Mouse (Mus musculus) ES-E14 (cell line): ENCODE measurements around the gene Acss1.

Source experiments
- CHD2 ChIP-seq: IDR thresholded peaks from 2 replicates; pipeline ENCODE4 v1.6.1; 2014; ENCODE audit warnings: mild to moderate bottlenecking, low read depth, low read length, inconsistent platforms
- HCFC1 ChIP-seq: IDR thresholded peaks from 2 replicates; pipeline ENCODE4 v1.6.1; 2012; ENCODE audit warnings: low read length, inconsistent platforms, borderline replicate concordance; ENCODE audit not compliant: insufficient read depth
- MAFK ChIP-seq: IDR thresholded peaks from 2 replicates; pipeline ENCODE4 v1.6.1; 2014; ENCODE audit warnings: mild to moderate bottlenecking, low read depth, low read length, inconsistent platforms; ENCODE audit not compliant: insufficient read depth
- ZC3H11A ChIP-seq: IDR thresholded peaks from 2 replicates; pipeline ENCODE4 v1.6.1; 2012; ENCODE audit warnings: low read depth, mild to moderate bottlenecking, inconsistent platforms, low read length, borderline replicate concordance
- ZNF384 ChIP-seq: IDR thresholded peaks from 2 replicates; pipeline ENCODE4 v1.6.1; 2012; ENCODE audit warnings: low read depth, low read length, inconsistent platforms

GRCm38 (mm10) chr2:150674900-150675299, 6.6 kb upstream of the Acss1 start:
- TF ChIP-seq ZNF384 (no peak), MAFK (no peak), CHD2 (no peak), HCFC1 (no peak), ZC3H11A (peak; percentile 99)
